Mouse (Mus musculus) cerebellum, adult 11-12 months (tissue): Measurements from ENCODE around the gene Slc30a5.
A peak's percentile ranks its signal among the peaks of the same experiment; 100 is the strongest.
"Not testable (repeated sequence)": the region's sequence is repeated elsewhere in the genome, so short reads cannot be mapped to it uniquely, and the experiment has no call there.

Experiments
- DNase-seq: peaks from one replicate; pipeline ENCODE4 v3.0.0; 2022

Gene Slc30a5

DNA sequence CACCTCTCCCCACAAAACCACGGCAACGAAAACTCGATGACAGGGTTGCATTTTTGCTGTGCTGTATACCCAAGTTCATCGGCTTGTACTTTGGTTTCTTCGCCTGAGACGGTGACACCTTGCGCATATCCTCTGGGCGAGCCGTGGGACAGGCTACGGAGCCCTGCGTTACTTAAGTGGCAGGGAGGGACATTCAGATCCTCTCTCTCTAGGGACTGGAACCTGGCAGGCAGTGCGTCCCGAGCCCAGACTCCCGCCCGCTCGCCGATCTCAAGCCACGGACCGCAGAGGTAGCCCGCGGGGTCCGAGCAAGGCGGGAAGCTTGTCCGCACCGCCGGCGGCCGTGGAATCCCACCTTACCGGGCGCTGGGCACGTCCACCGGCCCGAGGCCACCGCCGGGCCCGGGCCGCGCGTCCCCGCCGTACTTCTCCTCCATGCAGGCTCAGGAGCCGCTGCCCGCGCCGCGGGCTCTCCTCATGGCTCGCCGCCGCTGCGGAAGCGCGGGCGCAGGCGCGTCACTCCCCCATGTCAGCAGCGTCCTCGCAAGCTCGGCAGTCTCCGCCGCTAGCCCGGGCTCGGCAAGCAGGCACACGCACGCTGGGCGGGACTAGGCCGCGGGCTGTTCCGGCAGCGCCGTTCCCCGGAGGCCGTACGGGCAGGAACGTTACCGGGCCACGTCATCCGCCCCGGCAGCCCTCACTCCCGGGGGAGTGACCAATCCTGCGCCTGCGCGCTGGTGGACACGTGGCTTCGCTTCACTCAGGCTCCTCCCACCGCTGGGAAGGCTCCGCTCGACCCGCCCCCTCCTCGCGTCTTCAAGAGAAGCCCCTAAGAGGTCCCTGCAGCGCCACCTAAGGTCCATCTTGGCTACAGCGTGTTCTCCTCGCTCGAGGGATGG is at the start of gene Slc30a5:
Gene Slc30a5, minus strand, starts transcription at position 687 of the 899 bp plus-strand sequence.
- DNase-seq, result peak; percentile 100

GRCm38 (mm10) chr13:100881944-100882343 is 48.7 kb upstream of the Slc30a5 start:
- no peak for DNase-seq

GRCm38 (mm10) chr13:100879806-100880205 is 46.6 kb upstream of the Slc30a5 start:
- DNase-seq, result no peak

GRCm38 (mm10) chr13:100879326-100879725 is 46.1 kb upstream of the Slc30a5 start:
- no peak for DNase-seq

GRCm38 (mm10) chr13:100878264-100878663 is 45.0 kb upstream of the Slc30a5 start:
- no peak for DNase-seq

- no peak for DNase-seq
Measured at GRCm38 (mm10) chr13:100877703-100878102, 44.5 kb upstream of the Slc30a5 start.

GRCm38 (mm10) chr13:100875103-100875502 is 41.9 kb upstream of the Slc30a5 start:
- no peak for DNase-seq

DNA sequence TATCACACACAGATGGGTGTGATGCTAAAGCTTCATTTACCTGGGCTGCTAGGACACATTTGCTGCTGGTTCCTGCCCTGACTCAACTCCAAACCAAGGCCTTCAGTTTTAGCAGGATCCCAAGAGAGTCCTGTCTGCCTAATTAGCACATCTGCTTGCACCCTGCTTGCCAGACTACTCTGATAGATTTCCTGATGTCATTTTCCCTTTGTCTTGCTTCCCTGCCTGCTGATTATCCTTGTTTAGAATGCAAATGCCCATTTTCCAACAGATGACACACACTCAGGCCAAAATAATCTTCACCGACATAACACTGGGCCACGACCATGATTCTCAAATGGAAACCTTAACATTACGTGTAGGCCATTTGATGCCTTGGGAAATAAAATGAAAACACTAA is 41.4 kb upstream of the Slc30a5 start:
- no peak for DNase-seq

GRCm38 (mm10) chr13:100873530-100873929 is 40.3 kb upstream of the Slc30a5 start:
- DNase-seq, result no peak

DNA sequence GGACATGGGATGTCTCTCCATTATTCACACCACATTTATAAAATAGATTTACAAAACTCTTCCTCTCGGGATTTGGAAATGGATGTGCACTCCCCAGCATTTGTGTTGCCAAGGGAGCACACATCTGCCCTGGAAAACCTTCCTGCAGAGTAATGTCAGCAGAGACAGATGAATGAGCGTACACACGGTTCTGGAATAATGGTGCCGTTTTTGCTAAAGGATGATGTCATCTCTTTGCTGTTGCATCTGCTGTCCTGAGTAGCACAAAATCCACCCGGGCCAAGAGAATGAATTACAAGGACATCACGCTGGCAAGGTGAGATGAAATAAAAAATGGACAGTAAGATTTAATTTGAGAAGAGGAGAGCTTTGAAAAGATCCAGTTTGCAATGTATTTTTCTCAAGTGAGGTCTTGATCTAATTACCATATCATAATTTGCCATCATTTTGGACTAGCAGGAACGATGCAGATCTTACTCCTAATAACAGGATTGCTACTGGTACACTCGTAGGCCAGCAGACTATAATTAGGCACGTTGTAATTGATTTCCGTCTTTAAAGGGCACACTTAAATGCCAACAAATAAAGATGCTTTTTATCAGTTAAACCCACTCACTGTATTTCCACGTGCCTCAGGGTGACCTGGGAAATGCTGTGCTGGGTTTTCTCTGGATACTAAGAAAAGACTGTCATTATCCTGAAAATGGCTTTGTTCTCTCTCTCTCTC is 38.4 kb upstream of the Slc30a5 start:
- DNase-seq, result no peak

GRCm38 (mm10) chr13:100869813-100870212 is 36.6 kb upstream of the Slc30a5 start:
- DNase-seq, result no peak

DNA sequence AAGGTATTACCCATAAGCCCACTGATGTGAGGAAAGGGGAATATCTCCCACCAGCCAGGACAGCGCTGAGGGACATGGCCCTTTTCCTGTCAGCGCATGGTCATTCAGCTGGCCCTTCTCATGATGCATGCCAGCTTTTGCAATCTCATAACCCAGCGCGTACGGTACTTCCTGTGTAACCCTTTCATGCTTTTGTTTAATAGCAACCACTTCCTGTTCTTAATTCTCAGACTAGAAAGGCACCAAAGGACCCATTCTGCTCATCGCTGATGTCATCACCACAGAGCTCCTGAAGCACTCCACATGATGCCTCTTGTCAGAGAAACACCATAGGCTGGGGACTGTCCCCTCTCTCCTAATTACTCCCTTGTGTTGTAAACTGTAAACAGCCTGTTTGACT is 33.1 kb upstream of the Slc30a5 start:
- DNase-seq, result no peak

- no peak for DNase-seq
Measured at GRCm38 (mm10) chr13:100865744-100866143, 32.5 kb upstream of the Slc30a5 start.

DNA sequence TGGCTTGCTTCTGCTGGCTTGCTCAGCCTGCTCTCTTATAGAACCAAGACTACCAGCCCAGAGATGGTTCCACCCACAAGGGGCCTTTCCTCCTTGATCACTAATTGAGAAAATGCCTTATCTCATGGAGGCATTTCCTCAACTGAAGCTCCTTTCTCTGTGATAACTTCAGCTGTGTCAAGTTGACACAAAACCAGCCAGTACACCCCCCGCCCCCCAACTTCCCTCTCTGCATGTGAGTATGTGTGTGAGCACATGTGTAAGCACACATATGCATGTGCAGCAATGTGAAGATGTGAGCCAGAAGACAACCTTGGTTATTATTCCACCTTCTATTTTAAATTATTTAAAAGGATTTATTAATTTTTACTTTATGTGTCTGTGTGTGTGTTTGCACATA is 30.7 kb upstream of the Slc30a5 start:
- DNase-seq, result not testable (repeated sequence)

DNA sequence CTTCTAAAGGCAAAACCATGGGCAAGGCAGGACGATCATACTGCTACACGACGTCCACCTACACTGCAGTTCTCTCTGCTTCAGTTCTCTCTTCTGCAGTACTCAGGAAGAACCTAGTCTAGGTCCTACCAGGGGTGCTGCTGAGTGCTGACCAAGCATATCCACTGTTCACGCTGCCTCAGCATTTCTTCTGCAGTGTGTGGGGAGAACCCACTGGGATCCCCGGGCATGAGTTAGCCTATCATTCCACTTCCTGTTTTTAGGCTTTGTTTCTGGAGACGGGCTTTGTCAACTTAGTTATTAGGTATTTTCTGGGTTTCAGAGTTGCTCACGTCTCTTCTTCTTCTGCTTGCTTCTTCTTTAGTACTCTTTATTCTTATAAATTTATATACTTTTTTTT is 25.9 kb upstream of the Slc30a5 start:
- no peak for DNase-seq

DNA sequence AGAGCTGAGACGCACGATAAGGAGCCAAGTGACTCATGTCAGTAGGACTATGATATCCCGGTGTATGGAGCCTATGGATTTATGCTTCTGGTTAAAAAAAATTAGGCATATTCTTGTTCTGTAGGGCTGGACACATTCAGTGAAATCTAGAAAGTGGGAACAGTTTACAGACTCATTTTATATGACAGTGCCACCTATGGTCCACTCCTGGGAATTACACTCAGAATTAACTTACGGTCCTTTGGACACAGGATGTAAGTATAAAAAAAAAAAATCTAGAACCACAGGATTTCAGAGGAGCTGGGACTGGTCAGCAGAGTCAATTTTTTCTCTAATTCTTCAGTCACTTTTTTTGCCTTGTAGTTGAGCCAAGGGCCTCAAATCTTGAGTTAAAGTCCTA is 20.9 kb upstream of the Slc30a5 start:
- no peak for DNase-seq

DNA sequence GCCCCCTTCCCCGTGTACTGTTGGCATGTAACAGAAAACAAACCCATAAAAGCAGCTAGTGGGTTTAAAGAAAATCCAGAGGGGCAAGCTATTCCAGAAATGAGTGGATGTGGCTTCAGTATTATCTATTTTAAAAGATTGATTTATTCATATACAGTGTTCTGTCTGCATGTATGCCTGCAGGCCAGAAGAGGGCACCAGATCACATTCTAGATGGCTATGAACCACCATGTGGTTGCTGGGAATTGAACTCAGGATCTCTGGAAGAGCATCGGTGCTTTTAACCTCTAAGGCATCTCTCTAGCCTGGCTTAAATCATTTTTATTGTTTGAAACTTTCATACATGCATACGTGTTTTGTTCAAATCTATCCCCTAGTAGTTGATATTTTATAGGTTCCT is 19.9 kb upstream of the Slc30a5 start:
- no peak for DNase-seq

DNA sequence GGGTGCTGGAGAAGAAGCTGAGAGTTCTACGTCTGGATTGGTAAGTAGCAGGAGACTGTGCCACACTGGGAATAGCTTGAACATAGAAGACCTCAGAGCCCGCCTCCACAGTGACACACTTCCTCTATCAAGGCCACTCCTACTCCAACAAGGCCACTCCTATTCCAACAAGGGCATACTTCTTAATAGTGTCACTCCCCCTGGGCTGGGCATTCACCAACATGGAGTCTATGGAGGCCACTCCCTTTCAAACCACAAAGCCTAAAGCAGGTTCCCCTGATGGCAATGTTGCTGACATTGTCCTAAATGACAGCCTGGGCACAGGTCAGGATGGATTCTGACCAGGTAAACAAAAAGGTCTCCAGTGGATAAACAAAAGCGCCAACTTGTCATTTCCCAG is 15.9 kb upstream of the Slc30a5 start:
- DNase-seq, result no peak

DNA sequence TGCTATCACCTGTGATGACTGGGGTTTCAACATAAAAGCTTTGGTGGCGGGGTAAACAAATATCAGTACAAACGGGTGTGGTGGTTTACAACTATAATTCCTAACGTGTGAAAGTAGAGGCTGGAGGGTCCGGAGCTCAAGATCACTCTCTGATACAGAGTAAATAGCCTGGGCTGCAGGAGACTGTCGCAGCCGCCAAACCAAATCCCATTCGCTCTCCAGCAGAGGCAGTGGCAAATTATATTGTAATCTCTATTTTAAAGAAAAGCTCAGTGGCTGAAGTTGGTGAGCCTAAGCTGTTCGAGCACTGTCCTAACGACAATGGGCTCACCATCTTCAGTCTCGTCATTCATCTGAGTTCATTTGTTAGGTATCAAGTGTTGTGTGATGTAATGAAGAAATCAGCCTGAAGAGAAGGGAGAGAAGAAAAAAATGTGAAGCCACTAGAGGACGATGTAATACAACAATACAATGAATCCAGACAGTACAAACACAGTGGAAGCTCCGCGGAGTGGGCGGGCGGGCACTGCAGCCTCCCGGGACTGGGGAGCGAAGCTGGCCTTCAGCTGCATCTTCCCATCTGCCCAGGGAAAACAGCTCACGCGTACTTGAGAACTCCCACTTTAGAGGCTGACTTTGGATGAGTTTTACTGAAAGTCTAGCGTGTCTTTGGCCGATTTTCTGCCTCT is 13.8 kb upstream of the Slc30a5 start:
- no peak for DNase-seq

DNA sequence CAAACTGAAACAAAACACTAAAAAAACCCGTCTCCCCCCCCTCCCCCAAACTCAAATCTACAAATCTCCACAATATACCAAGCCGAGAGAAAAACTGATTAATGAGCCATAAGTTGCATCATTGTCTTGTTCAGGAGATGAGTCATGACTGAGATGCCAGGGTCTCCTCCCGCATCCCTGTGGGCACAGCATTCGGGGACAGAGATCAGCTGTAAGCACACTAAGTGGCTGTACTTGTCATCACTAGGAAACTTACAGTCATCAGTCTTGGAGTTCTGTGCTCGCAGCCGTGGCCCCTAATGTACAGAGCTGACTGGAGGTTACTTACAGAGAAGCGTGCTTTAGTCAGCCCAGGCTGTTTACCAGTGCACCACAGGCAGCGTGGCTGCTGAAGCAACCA is 13.0 kb upstream of the Slc30a5 start:
- DNase-seq, result no peak

GRCm38 (mm10) chr13:100843944-100844343 is 10.7 kb upstream of the Slc30a5 start:
- no peak for DNase-seq

GRCm38 (mm10) chr13:100843016-100843725 is 9.9 kb upstream of the Slc30a5 start:
- DNase-seq, result peak; percentile 50

GRCm38 (mm10) chr13:100841741-100842140 is 8.5 kb upstream of the Slc30a5 start:
- no peak for DNase-seq
